Mouse (Mus musculus) lung, embryonic 15.5 days (tissue): Measurements from ENCODE around the gene Bex1. TPM values are rescaled to one million over a fixed set of nuclear protein-coding genes. Genes with fewer than 3 reads are reported as not detected.

Source experiments
- ATAC-seq: fragments of 200-750 bp; cut with Nextera tagmentation; 2 replicates; pipeline ENCODE4 v1.8.0; 2017; ENCODE audit warnings: moderate number of reproducible peaks, borderline replicate concordance; ENCODE audit not compliant: low FRiP score, low TSS enrichment; ENCODE audit errors: extremely low read depth
- H3K27ac ChIP-seq: fragments of 300-500 bp; sonication (generic); 2 replicates; pipeline ENCODE4 v1.5.1; 2015; ENCODE audit warnings: moderate library complexity, mild to moderate bottlenecking, inconsistent platforms
- H3K27me3 ChIP-seq: fragments of 300-500 bp; sonication (generic); 2 replicates; pipeline ENCODE4 v1.6.1; 2015; ENCODE audit warnings: inconsistent platforms
- H3K36me3 ChIP-seq: fragments of 300-500 bp; sonication (generic); 2 replicates; pipeline ENCODE4 v1.6.1; 2015; ENCODE audit warnings: inconsistent platforms
- H3K4me1 ChIP-seq: fragments of 300-500 bp; sonication (generic); 2 replicates; pipeline ENCODE4 v1.6.1; 2015; ENCODE audit warnings: inconsistent platforms
- H3K4me2 ChIP-seq: fragments of 300-500 bp; sonication (generic); 2 replicates; pipeline ENCODE4 v1.6.1; 2015; ENCODE audit warnings: inconsistent platforms, mild to moderate bottlenecking, moderate library complexity
- H3K4me3 ChIP-seq: fragments of 300-500 bp; sonication (generic); 2 replicates; pipeline ENCODE4 v1.5.1; 2015; ENCODE audit warnings: mild to moderate bottlenecking, inconsistent platforms
- H3K9ac ChIP-seq: fragments of 300-500 bp; sonication (generic); 2 replicates; pipeline ENCODE4 v1.6.1; 2015; ENCODE audit warnings: inconsistent platforms
- H3K9me3 ChIP-seq: fragments of 300-500 bp; sonication (generic); 2 replicates; pipeline ENCODE4 v1.6.1; 2016; ENCODE audit warnings: inconsistent platforms
- WGBS: fragments of 180-500 bp; shearing (Covaris S2); methylation state at CpG from one replicate; pipeline ENCODE4 v1.1.7; 2015; 5-methylcytosine and 5-hydroxymethylcytosine counted together
- polyA plus RNA-seq: library from polyadenylated mRNA; unstranded; fragments of >200 nt; fragmentation: Nextera tagmentation; extraction: Ambion mirVana; gene quantifications from 2 replicates; pipeline ENCODE4 v1.2.1, GENCODE M21; 2015

The Bex1 gene
- polyA plus RNA-seq, 1 experiment from 2014 or later, result 85.4 TPM

- no peaks in the 10 kb centered on the region for H3K9me3 ChIP-seq
- H3K4me3 ChIP-seq, result no peak overlapping the region
- ATAC-seq, result no peak
- no peak overlapping the region for H3K9ac ChIP-seq
- WGBS, result 34% methylated on average over 2 of the region's 2 CpGs
- H3K36me3 ChIP-seq, result no peaks in the 10 kb centered on the region
- H3K4me1 ChIP-seq, result no peaks in the 10 kb centered on the region
- no peaks in the 10 kb centered on the region for H3K27me3 ChIP-seq
- no peak overlapping the region for H3K4me2 ChIP-seq
- H3K27ac ChIP-seq, result no peak overlapping the region
Measured at GRCm38 (mm10) chrX:136213396-136213795, 1.9 kb downstream of the Bex1 start.

DNA sequence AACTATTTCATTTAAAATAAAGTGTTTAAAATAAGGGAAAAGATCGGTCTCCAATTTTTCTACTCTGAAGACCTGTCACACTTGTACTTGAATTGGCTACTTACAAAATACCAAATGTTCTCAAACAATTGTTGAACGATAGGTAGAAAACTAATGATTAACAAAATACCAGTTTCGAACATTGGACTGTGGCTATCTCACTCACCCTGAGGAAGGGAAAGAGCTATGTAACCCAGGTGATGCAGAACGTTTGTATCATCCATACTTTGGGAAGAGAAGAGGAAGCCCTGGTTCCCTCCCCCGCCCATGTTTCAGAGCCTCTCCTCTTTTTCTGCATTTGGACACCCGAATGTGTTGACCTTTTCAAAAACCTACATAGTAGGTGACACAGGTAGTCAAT, 10.9 kb downstream of the Bex1 start:
- Histone ChIP-seq H3K9me3 (no peaks in the 10 kb centered on the region), H3K4me1 (no peaks in the 10 kb centered on the region), H3K4me2 (no peak overlapping the region), H3K9ac (no peak overlapping the region), H3K27ac (no peak overlapping the region), H3K36me3 (no peaks in the 10 kb centered on the region), H3K27me3 (0 out of 2 replicates have a peak, but pooled peaks cover 5% of the 10 kb centered on the region), H3K4me3 (no peak overlapping the region)
- WGBS, result 68% methylated on average over 6 of the region's 6 CpGs
- ATAC-seq, result no peak

GRCm38 (mm10) chrX:136203664-136204066, 11.6 kb downstream of the Bex1 start, which contains the start of gene Tceal5:
TSS of gene Tceal5 (minus strand) at chrX:136203876.
- Histone ChIP-seq H3K27me3 (0 out of 2 replicates have a peak, but pooled peaks cover 5% of the 10 kb centered on the region), H3K27ac (no peak within 1 kb of the TSS), H3K9me3 (no peaks in the 10 kb centered on the region), H3K36me3 (no peaks in the 10 kb centered on the region), H3K9ac (no peak within 1 kb of the TSS), H3K4me3 (peak within 1 kb of the TSS; percentile 40), H3K4me2 (peak within 1 kb of the TSS; percentile 58), H3K4me1 (no peaks in the 10 kb centered on the region)
- 11% methylated on average over 9 of the region's 9 CpGs for WGBS
- peak; percentile 85; the same call in 1 of the 2 replicates for ATAC-seq

- Histone ChIP-seq H3K9ac (no peak overlapping the region), H3K4me3 (peak overlapping the region; percentile 40), H3K36me3 (no peaks in the 10 kb centered on the region), H3K27me3 (0 out of 2 replicates have a peak, but pooled peaks cover 5% of the 10 kb centered on the region), H3K4me1 (no peaks in the 10 kb centered on the region), H3K4me2 (peak overlapping the region; percentile 58), H3K27ac (no peak overlapping the region), H3K9me3 (no peaks in the 10 kb centered on the region)
- ATAC-seq, result no peak
- 15% methylated on average over 7 of the region's 7 CpGs for WGBS
Measured at GRCm38 (mm10) chrX:136203257-136203656, 12.1 kb downstream of the Bex1 start.

DNA sequence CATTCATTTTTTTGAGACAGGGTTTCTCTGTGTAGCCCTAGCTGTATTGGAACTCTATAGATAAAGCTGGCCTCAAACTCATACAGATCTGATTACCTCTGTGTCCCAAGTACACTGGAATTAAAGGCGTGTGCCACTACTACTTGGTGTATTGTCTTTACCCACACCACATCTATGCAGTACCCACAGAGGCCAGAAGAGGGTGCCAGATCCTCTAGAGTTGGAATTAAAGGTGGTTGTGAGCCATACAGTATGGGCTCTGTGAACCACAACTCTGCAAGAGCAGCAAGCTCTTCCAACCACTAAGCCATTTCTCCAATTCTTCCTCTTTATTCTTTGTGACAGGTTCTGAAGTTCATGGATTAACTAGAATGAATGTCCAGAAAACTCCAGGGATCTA, 18.4 kb downstream of the Bex1 start:
- Histone ChIP-seq H3K36me3 (no peaks in the 10 kb centered on the region), H3K4me1 (no peaks in the 10 kb centered on the region), H3K4me3 (no peak overlapping the region), H3K4me2 (no peak overlapping the region), H3K9me3 (no peaks in the 10 kb centered on the region), H3K27ac (no peak overlapping the region), H3K9ac (no peak overlapping the region), H3K27me3 (no peaks in the 10 kb centered on the region)
- ATAC-seq, result no peak
- WGBS, result 33% methylated on average over 1 of the region's 1 CpGs

GRCm38 (mm10) chrX:136195193-136195944, 19.9 kb downstream of the Bex1 start:
- no peak overlapping the region for H3K27ac ChIP-seq
- H3K9ac ChIP-seq, result no peak overlapping the region
- no peaks in the 10 kb centered on the region for H3K36me3 ChIP-seq
- H3K4me2 ChIP-seq, result no peak overlapping the region
- 76% methylated on average over 16 of the region's 16 CpGs for WGBS
- no peak overlapping the region for H3K4me3 ChIP-seq
- H3K4me1 ChIP-seq, result no peaks in the 10 kb centered on the region
- no peaks in the 10 kb centered on the region for H3K9me3 ChIP-seq
- ATAC-seq, result no peak
- H3K27me3 ChIP-seq, result no peaks in the 10 kb centered on the region

DNA sequence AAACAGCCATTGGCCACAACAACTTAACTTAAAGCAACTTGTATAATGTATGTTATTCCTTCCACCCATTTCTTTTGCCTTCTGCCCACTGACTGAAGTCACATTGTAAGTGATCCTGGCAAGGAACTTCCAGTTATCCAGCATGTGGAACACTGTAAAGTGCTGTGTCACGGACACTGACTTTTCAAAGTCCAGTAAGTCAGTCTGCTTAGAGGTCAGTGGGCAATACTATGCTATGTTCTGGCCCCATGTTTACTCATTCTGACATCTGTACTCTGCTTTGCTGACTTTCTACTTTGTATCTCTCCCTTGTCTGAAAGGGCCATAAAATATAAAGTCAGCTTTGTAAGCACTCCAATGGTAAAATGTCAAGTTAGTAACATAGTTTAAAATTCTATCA, 32.2 kb downstream of the Bex1 start:
- H3K36me3 ChIP-seq, result no peaks in the 10 kb centered on the region
- 78% methylated on average over 1 of the region's 1 CpGs for WGBS
- no peaks in the 10 kb centered on the region for H3K27me3 ChIP-seq
- H3K4me1 ChIP-seq, result no peaks in the 10 kb centered on the region
- ATAC-seq, result no peak
- H3K9ac ChIP-seq, result no peak overlapping the region
- H3K4me3 ChIP-seq, result no peak overlapping the region
- no peak overlapping the region for H3K27ac ChIP-seq
- H3K4me2 ChIP-seq, result no peak overlapping the region
- H3K9me3 ChIP-seq, result no peaks in the 10 kb centered on the region

DNA sequence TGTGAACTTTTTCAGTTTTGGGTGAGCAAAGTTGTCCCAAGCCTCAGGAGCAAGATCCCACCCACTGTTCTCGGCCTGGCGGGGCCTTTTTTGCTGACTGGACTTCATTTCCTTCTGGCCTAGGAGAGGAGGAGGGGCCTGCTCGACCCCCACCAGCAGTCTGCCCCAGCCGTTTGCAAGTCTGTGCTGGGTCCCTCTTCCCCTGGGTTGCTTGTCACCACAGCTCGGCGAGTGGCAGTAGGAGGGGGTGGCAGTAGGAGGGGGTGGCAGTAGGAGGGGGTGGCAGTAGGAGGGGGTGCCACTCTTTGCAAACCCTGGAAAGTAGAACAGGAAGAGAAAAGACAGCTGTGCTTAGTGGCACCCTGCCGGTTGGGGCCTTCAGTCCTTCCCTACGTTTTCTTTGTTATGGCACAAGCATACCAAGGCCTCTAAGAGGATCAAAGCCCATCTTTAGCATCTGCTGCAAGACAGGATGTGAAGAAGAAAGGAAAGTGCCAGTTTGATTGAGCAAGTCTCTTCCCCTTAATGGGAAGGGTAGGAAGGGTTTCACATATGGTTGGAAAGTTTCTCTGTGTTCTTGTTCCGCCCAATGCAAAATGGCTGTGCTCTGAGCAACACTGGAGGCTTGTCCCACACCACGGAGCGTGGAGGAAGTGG, 34.3 kb downstream of the Bex1 start:
- no peak overlapping the region for H3K4me2 ChIP-seq
- no peaks in the 10 kb centered on the region for H3K27me3 ChIP-seq
- H3K4me1 ChIP-seq, result no peaks in the 10 kb centered on the region
- no peak overlapping the region for H3K4me3 ChIP-seq
- ATAC-seq, result peak; percentile 69; the same call in 1 of the 2 replicates
- H3K9ac ChIP-seq, result no peak overlapping the region
- WGBS, result 28% methylated on average over 9 of the region's 11 CpGs
- no peak overlapping the region for H3K27ac ChIP-seq
- no peaks in the 10 kb centered on the region for H3K9me3 ChIP-seq
- no peaks in the 10 kb centered on the region for H3K36me3 ChIP-seq

DNA sequence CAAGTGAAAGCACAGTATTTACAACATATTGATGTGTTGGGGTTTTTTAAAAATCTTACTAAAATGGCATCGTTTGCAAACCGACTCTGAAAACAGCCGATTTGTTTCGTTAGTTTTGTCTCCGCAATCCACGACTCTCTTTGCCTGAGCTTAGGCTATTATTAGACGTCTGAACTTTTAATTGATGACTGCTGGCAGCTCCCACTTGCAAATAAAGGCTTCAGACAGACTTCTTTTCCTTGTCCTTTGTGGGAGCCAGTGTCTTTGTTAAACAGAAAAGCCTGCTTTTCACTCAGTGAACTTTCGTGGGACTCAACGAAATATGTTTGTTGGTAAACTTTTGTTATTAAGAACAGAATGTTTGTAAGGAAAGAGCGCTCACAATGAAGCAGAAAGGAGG, 42.5 kb downstream of the Bex1 start:
- ATAC-seq, result no peak
- Histone ChIP-seq H3K4me1 (no peaks in the 10 kb centered on the region; the same call in 1 of the 2 replicates), H3K27ac (peak overlapping the region; percentile 89; the same call in 1 of the 2 replicates), H3K9me3 (no peaks in the 10 kb centered on the region), H3K36me3 (0 out of 2 replicates have a peak, but pooled peaks cover 2% of the 10 kb centered on the region), H3K27me3 (no peaks in the 10 kb centered on the region), H3K4me3 (peak overlapping the region; percentile 56), H3K9ac (no peak overlapping the region), H3K4me2 (peak overlapping the region; percentile 49)
- WGBS, result 29% methylated on average over 10 of the region's 10 CpGs

DNA sequence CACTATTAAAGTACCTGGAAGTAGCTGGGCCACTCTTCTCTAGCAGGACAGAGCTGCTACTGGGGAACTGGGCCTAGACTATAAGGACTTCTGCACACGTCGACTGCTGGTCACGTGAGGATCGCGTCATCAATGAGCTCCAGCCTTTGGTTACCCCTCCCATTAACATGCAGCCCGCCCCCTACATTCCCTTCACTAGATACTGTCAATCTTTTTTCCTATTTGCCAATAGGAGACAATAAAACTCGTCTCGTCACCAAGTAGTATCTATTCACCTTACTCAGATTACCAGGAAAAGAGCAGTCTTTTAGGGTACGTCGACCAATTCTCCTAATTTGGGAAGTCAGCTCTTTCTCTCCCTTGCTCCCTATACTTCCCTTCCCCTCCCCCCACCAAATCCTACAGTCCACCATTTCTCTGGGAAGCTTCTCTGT, 43.2 kb downstream of the Bex1 start, which contains the start of gene Tceal8:
TSS of gene Tceal8 (minus strand) at position 225 of the 434 bp plus-strand sequence.
- Histone ChIP-seq H3K9me3 (no peaks in the 10 kb centered on the region), H3K36me3 (0 out of 2 replicates have a peak, but pooled peaks cover 2% of the 10 kb centered on the region), H3K4me2 (peak within 1 kb of the TSS; percentile 52), H3K4me1 (no peaks in the 10 kb centered on the region; the same call in 1 of the 2 replicates), H3K27me3 (no peaks in the 10 kb centered on the region), H3K9ac (peak within 1 kb of the TSS; percentile 70), H3K4me3 (peak within 1 kb of the TSS; percentile 56), H3K27ac (peak within 1 kb of the TSS; percentile 89)
- 10% methylated on average over 10 of the region's 10 CpGs for WGBS
- ATAC-seq, result peak; percentile 96

GRCm38 (mm10) chrX:136171189-136172117, 43.9 kb downstream of the Bex1 start:
- 16% methylated on average over 24 of the region's 24 CpGs for WGBS
- Histone ChIP-seq H3K9ac (peak overlapping the region; percentile 70), H3K36me3 (0 out of 2 replicates have a peak, but pooled peaks cover 2% of the 10 kb centered on the region), H3K27me3 (no peaks in the 10 kb centered on the region), H3K4me1 (no peaks in the 10 kb centered on the region; the same call in 1 of the 2 replicates), H3K9me3 (no peaks in the 10 kb centered on the region), H3K4me2 (peak overlapping the region; percentile 52), H3K27ac (peak overlapping the region; percentile 89), H3K4me3 (peak overlapping the region; percentile 56)
- peak; percentile 75; the same call in 1 of the 2 replicates for ATAC-seq
